Mouse (Mus musculus): ENCODE results near the gene Nup214.

The Nup214 gene

DNA sequence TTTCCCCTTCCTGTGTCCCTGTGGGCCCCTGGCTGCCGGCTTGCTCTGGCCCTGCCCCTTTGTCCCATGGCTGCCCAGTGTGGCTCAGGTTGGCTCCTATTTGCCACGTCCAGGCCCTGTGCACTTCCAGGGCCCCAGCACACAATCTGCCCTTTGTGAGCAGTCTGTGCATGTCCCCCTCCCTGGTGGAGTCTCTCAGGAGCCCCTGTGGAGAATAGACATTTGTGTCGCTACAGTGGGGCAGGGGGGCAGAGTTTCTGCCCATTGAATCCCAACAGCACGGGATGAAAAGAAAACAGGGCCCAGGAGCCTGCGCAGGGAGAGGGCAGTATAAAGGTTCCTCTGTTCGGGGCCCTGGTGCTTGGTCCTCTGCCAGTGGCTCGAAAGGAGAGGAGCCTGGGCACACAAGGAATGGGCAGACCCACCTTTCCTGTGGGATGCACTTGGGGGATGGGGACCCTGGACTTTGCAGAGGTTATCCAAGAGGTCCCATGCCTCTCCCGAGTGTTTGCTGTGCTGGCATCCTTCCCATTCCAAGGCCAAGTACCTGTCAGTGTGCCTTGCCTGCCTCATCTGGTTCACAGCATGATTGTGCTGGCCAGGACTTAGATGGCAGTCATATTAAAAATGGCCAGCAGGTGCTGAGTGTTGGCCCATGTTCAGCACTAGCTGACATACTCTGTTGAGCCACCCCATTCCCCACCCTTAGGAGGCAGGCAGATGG lies 11.6 kb upstream of the Nup214 start:
- DNase-seq (ENCODE audit: extremely low spot score, low read depth, low spot score), result no peak

DNA sequence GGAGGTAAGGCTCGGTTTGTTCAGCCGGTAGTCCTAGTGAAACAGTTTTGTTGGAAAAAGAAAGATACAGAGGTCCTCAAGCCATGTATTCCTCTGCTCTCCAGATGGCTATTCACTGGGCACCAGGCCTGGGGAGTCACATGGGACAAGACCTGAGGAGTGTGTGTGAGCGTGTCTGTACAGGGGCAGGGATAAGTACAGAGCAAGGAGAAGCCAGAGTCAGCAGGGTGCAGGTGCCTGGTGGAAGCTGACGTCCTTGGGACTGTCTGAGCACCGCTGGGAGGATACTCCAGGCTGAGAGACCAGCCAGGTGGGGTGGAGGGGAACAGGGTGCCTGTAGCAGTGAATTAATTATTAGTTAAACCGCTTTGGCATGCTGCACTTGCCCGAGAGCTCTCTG lies 10.7 kb upstream of the Nup214 start:
- no peak for DNase-seq (ENCODE audit: extremely low spot score, low read depth, low spot score)

DNA sequence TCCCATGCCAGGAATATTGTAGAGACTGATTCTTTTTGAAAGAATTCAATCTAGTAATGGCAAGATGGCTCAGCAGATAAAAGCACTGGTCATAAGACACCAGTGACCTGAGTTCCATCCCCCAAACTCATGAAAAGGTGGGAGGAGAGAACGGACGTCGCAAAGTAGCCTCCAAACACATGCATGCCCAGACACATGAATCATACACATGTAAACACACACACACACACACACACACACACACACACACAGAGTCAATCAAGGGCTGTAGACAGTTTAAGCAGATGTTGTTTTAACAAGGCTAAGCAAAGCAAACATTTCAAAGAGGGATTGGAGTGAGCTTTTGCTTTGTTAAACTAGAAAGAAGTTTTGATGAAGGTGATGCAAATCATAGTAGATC lies 10.0 kb upstream of the Nup214 start:
- no peak for DNase-seq (ENCODE audit: extremely low spot score, low read depth, low spot score)

DNA sequence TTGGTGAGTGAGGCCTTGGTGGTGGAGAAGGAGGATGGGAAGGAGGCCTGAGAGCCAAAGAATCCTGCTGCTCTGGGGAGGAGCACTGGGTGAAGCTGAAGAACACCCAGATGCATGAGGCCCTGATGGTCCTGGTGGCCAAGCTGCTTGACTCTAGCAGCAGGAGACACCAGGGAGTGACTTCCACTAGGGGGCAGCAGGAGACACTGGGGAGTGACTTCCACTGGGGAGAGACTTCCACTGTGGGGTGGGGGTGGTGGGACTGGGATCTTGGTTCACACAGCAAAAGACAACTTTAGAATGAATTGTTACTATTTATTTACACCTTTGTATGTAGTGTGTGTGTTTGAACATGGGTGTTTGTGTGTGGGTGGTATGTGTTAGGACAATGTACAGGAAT lies 9.1 kb upstream of the Nup214 start:
- no peak for DNase-seq (ENCODE audit: extremely low spot score, low read depth, low spot score)

DNA sequence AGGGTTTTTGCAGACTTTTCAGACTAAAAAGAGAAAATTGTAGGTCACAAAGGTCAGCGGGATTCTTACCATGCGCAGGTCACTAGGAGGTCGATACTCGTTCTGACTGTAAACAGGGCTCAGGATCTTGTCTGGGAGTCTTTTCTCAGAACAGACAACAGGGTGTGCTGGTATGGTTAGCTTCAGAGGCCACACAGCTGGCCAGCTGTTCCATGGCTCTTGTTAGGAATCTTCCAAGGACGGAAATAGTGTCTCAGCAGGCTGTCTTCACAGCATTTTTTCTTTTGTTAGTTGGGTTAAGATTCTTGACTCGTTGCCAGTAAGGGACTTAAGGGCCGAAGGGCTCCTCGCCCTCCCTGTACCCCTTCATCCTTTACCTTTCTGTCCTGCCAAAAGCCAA lies 7.4 kb upstream of the Nup214 start:
- no peak for DNase-seq (ENCODE audit: extremely low spot score, low read depth, low spot score)

DNA sequence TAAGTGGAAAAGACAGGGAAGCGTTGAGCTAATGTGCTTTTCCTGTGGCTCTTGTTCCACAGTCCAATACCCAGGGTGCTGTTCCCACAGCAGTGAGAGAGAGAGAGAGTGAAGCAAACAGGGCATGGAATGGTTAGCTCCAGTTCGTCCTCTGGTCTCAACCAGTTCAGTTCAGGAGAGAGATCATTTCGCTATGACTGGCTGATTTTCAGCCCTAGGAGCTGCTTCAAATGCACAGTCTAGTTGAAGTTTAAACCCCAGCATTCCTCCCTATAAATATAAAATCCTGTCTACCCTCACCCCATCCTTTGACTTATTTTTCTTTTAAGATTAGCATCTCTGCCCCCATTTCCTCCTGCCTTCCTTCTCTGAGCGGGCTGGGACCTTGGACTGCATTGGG lies 1.6 kb upstream of the Nup214 start:
- no peak for DNase-seq (ENCODE audit: extremely low spot score, low read depth, low spot score)

DNA sequence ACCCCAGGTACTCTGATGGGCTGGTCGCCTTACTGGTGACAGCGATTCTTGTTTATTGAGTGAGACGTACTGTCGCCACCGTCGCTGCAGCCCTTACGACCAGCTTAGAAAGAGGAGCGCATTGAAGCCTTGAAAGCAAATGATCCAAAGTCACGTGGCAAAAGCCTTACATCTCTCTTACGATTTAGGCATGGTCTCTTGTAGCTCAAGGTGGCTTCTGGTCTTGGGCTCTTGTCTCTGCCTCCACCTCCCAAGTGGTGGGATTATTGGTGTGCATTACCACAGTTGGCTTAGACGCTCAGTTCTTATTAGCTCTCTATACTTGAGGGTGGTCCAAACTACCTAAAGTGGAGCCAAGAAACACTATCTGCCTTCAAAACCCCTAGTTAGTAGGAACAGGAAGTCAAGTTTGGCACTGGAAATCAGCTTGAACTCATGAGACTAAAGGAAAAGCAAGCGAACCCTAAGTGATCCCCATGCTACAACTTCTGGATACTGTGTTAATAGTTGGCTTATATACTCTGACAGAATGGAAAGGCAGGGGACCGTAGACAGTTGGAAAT lies 654 bp downstream of the Nup214 start:
- DNase-seq (ENCODE audit: extremely low spot score, low read depth, low spot score), result no peak

DNA sequence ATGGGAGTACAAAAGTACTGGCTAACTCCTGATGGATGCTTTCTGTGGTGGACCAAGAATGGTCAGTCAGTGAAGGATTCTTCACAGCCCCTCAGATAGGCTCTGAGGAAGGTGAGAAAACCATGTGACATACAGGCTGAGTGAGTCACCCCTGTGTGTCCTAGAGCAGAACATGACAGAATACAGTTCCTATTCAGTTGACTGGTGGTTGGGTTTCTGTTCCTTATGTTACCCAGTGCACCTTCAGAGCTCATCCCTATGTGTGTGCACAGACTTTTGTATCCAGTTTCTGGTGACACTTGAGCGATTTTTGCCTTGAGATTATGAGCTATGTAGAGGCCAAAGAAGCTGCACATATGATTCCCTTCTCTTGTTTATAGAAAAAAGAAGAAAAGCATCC lies 13.5 kb downstream of the Nup214 start:
- no peak for DNase-seq (ENCODE audit: extremely low spot score, low read depth, low spot score)

DNA sequence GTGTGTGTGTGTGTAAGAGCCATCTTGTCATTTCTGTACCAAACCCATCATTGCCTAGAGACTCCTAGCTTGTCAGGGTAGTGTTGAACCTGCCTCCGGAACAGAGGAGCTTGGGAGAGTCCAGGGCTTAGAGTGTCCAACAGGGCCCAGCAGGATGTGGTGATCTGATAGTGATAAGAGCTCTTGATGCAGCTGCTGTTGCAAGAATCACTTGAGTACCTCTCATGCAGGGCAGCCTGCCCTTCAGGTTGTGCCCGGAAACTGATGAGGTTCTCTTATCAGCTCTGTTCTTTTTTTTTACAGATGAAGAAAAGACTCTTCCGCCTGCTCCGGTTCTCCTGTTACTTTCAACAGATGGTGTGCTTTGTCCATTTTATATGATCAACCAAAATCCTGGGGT lies 16.7 kb downstream of the Nup214 start:
- DNase-seq (ENCODE audit: extremely low spot score, low read depth, low spot score), result no peak

DNA sequence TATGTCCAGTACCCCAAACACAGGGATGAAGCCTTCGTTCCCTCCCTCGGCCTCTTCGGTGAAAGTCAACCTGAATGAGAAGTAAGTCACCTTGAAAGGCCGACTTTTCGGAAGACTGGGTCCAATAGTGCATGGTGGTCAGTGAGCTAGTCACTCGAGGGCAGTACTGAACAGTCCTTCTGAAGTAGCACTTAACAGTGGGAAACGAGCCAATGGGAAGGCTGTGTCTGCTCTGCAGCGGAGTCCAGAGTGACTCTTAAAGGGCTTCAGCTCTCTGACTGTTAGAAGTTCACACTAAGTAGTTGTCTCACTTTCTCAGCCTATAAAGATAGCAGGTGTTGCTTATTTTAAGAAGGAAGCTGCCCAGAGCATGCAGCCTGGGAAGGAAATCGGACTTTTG lies 20.7 kb downstream of the Nup214 start:
- no peak for DNase-seq (ENCODE audit: extremely low spot score, low read depth, low spot score)

DNA sequence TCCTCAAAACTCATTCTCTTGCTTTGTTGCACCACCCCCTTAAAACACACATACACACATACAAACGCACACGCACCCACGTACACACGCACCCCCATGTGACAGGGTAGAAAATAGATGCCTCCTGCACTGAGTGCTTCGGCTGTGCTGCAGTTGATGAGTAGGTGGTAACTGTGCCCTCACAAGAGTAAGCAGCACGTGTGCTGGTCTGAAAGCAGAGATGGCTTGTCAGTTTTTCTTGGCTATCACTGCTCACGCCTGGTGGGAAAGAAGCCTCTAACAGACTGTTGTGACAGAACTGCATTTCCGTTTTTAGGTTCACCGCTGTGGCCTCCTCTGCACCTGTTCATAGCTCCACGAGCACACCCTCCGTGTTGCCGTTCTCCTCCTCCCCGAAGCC lies 21.8 kb downstream of the Nup214 start:
- no peak for DNase-seq (ENCODE audit: extremely low spot score, low read depth, low spot score)

DNA sequence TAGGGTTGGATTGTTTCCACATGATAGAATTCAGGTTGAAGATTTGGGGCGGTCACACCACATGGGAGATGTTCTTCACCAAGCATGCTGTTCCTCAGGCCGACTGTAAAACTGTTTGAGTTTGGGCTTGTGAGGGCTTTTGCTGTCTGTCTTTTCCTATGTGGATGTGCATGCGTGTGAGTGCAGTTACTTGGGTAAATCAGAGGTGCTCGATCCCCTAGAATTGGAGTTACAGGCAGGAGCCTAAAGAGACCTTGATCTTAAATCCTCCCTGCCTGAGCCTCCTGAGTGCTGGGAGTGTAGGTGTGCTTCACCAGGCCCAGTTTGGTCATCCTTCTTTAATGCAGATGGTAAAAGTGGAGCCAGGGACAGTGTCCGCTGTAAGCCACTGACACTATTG lies 23.3 kb downstream of the Nup214 start:
- DNase-seq (ENCODE audit: extremely low spot score, low read depth, low spot score), result no peak

DNA sequence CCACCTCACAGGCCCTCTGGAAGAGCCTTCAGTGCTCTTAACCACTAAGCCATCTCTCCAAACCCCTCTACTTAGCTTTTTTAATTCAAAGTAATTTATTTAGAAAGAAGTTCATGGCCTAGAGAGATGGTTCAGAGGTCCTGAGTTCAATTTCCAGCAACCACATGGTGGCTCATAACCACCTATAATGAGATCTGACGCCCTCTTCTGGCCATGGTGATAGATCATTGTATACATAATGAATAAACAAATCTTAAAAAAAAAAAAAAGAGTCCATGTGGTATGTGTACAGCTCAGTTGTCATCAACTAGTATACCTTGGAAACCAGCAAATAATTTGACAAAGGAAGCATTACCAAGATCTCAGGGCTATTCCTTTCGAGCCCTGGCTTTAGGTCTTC lies 24.2 kb downstream of the Nup214 start:
- no peak for DNase-seq (ENCODE audit: extremely low spot score, low read depth, low spot score)

DNA sequence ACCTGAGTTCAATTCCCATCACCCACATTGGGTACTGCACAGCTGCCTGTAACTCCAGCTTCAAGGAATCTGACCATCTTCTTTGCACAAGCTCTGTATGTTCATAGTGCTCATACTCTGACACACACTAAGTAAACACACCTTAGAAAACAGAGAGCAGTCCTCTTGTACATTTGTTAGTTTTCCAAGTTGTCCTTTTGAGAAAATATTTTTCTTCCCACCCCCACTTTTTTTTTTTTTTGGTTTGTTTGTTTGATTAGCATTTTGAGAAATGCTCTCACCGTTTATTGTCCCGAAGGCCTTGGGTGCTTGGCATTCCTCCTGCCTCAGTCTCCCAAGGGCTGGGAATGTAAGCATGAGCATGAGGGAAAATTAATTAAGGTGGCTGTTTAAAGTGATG lies 34.1 kb downstream of the Nup214 start:
- DNase-seq (ENCODE audit: extremely low spot score, low read depth, low spot score), result no peak

DNA sequence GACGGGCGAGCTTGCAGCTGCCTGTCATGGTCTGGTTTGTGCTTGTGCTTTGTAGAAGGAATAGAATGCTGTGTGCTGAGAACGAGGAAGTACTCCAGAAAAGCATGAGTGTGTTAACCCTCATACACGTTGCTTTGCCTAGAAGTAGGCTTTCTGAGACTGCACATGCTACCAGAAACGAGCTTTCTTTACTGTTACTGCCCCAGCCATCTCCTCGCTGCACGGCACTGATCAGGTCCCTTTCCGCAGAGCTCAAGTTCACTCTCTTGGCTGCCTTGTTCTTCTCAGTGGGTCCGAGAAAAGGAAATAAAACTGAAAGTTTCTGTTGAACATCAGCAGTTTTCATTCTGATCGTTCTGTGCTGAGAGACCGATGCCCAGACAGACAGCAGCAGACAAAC lies 34.5 kb downstream of the Nup214 start:
- no peak for DNase-seq (ENCODE audit: extremely low spot score, low read depth, low spot score)

DNA sequence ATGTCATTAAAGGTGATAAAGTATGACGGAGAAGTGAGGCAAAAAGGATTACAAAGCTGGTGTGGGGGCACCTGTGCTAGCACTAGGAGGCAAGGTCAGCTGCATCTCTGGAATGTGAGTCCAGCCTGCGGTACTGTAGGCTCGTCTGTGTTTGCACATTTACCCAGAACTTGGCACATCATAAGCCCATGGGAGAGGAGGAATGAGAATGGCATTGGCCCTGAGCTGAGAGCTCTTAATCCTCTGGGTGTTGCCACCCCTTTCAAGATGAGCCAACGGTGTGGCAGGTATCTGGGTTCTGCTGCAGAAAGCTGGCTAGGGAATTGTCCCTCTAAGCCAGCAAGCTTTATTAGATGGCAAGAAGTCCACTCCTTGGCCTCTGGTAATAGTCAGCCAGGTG lies 45.5 kb downstream of the Nup214 start:
- no peak for DNase-seq (ENCODE audit: extremely low spot score, low read depth, low spot score)

DNA sequence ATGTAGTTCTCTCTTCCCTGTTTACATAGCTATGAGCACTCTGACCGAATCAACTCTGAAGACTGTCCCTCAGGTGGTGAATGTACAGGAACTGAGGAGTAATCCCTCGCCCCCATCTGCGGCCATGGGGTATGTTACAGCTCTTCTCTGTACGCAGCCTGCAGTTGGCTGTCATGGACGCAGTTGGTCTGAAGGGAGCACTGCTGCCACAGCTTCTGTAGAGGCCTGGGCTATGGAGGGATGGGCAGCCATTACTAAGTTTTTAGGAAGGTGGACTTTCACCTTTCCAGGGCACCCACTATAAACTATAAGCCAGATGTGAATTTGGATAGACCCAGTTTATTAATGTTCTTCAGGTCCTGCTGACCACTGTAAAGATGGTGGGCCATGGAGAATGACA lies 46.0 kb downstream of the Nup214 start:
- no peak for DNase-seq (ENCODE audit: extremely low spot score, low read depth, low spot score)

DNA sequence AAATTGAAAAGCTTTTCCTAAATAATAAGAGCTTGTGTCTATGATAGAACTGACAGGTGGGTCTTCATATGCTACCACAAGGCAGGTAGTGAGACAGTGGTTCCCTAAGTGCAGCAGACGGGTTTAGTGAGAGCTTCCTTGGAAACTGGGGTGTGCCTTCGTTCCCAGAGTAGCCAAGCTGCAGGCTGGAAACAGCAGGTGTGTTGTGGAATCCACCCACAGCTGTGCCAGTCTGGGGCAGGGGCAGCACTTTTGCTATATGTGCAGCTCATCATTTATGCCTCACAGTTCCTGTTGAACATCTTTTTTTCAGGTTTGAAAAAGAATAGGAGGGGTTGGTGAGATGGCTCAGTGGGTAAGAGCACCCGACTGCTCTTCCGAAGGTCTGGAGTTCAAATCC lies 50.1 kb downstream of the Nup214 start:
- no peak for DNase-seq (ENCODE audit: extremely low spot score, low read depth, low spot score)

DNA sequence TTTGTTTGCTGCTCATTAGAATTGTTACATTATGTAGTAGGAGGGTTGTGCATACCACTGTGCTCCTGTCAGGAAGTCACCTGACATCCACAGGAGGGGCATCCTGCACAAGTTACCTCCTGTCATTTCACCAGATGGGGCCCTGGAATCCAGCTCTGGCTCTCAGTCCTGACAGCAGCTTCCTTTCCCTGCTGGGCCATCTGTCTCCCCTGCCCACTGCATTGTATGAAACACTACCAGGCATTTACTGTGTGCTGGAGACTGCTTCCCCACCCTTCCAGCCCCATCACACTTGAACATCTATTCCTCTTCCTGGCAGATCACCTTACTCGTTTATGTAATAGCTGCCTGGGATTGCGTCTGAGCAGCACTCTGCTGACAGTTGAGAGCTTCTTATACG lies 55.4 kb downstream of the Nup214 start:
- no peak for DNase-seq (ENCODE audit: extremely low spot score, low read depth, low spot score)

DNA sequence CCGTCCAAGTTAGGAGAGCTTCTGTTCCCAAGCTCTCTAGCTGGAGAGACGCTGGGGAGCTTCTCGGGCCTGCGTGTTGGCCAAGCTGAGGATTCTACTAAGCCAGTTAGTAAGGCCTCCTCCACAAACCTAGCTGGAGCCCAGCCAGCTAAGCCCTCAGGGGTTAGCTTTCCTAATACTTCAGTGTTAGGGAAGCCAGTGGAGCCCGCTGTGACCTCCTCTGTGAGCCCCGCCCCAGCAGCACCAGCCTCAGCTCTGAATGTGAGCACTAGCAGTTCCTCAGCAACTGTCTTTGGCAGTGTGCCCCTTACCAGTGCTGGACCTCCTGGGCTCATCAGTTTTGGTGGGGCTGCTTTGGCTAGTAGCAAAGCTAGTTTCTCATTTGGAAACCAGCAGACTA lies 59.2 kb downstream of the Nup214 start:
- no peak for DNase-seq (ENCODE audit: extremely low spot score, low read depth, low spot score)

DNA sequence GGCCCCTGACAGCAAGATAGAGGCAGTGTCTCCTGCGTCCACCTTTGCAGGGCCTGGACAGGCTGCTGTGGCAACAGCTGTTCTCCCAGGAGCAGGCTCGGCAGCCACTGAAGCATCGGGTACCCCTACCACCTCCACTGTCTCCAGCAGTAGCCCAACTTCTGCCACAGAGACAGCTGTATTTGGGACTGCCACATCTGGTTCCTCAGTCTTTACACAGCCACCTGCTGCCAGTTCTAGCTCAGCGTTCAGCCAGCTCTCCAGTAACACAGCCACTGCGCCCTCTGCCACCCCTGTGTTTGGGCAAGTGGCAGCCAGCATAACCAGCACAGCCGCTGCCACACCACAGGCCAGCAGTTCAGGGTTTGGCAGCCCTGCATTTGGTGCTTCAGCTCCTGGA lies 60.0 kb downstream of the Nup214 start:
- no peak for DNase-seq (ENCODE audit: extremely low spot score, low read depth, low spot score)

DNA sequence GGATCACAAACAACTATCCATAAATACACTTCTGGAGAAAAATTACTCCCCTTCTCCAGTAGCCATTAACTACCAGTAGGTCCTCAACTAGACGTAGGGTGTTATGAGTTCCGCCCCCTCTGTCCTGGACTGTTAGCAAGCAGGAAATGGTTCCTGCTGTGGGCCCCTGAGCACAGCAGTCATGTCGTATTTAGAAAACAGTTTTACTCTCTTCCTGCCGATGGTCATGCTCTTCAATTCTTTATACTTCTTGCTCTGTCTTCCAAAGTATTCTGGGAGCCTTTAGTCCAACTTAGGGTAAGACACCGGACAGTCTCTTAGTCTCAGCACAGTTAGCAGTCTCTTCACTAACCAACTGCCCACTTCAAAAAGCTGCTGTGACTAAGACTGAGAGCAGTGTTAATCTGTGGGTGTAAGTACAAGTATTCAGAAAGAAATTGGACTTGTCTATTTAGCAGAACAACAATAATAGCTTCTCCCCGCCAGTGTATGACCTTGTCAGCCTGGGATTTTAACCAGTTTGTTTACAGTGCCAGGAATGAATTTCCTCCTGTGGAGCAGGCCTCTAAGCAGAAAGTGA lies 63.1 kb downstream of the Nup214 start:
- DNase-seq (ENCODE audit: extremely low spot score, low read depth, low spot score), result no peak

DNA sequence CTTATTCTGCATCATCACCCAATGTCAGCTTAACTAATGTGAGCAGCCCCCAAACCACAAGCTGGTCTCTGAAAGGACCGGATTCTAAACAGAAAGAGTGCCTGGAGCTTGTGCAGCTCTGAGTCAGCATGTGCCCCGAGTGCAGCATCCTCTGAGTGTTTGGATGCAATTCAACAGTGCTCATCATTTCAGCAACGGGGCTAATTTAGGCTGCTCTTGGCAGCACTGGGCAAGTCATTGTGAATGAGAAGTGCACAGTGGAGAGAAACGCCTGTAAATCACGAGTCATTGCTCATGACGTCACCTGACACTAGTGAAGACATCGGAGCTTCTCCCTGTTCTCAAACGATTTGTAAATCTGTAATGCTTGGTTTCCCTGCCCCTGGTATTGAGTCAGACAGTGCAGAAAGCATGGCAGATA lies 64.4 kb downstream of the Nup214 start:
- DNase-seq (ENCODE audit: extremely low spot score, low read depth, low spot score), result no peak

All from hindlimb bud, embryonic 11.5 days (tissue).